Mouse (Mus musculus) frontal cortex, adult 2 months (tissue): ENCODE results near the gene Olfr92. TPM values are rescaled to one million over a fixed set of nuclear protein-coding genes. Genes with fewer than 3 reads are reported as not detected.
"Not testable (repeated sequence)": the region's sequence is repeated elsewhere in the genome, so short reads cannot be mapped to it uniquely, and the experiment has no call there.

ENCODE experiments used
- DNase-seq, 2 experiments: peaks; one replicate each; pipeline ENCODE4 v3.0.0; 2022; ENCODE audit warnings: low spot score in 1 of 2; ENCODE audit errors: extremely low spot score in 1 of 2
- polyA plus RNA-seq: library from polyadenylated mRNA; depleted of rRNA; stranded (reverse); fragments of >200 nt; gene quantifications from 2 replicates; pipeline ENCODE4 v1.2.3, GENCODE M21; 2012; rRNA removed

The Olfr92 gene
- polyA plus RNA-seq = not detected in 2 replicates

GRCm38 (mm10) chr17:37119988-37120387 lies at the start of gene Olfr92:
Gene Olfr92, minus strand, starts transcription at chr17:37120088.
- no peak for DNase-seq

GRCm38 (mm10) chr17:37161394-37161793 lies 41.5 kb upstream of the Olfr92 start, which contains the start of gene Olfr93:
Gene Olfr93, minus strand, starts transcription at chr17:37161494.
- no peak for DNase-seq

- not testable (repeated sequence) for DNase-seq
Measured at GRCm38 (mm10) chr17:37131366-37131765, 11.5 kb upstream of the Olfr92 start.

- DNase-seq = no peak
Measured at GRCm38 (mm10) chr17:37098178-37098577, 21.7 kb downstream of the Olfr92 start, which contains the start of gene Olfr91. Gene Olfr91, minus strand, starts transcription at chr17:37098278.

GRCm38 (mm10) chr17:37093289-37093688 lies 26.6 kb downstream of the Olfr92 start:
- no peak for DNase-seq

- no peak for DNase-seq
Measured at GRCm38 (mm10) chr17:37092198-37092597, 27.7 kb downstream of the Olfr92 start.

DNA sequence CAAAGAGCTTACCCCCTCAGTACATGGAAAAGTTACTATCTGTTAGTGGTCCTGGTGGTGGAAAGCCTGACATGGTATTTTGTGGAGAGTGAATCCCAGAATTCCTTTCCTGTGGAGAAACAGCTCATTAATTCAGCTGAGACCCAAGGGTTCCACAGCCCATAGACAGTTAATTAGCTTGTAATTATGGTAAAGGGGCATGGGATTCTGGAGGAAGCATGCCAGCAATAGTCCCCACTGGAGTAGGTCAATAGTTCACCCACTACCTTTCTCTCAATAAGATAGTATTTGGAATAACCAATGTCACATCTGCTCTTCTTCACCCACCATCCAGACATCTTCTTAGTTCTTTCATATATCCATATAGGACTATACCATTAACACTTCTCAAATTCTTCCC lies 31.5 kb downstream of the Olfr92 start, which contains the start of gene Olfr90:
TSS of gene Olfr90 (minus strand) at position 101 of the 400 bp plus-strand sequence.
- no peak for DNase-seq

DNA sequence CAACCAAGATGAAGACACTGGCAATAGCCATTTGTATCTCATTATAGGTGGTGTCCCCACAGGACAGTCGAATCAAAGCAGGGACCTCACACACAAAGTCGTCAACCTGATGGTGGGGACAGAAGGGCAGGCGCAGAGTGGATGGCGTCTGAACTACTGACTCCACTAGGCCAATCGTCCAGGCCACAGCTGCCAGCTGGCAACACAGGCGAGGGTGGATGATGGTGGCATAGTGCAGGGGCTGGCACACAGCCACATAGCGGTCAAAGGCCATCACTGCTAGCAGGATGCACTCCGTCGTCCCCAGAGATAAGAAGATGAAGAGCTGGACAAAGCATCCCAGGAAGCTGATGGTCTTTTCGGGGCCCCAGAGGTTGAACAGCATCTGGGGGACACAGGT lies 34.3 kb downstream of the Olfr92 start:
- DNase-seq = peak in 1 of 2 experiments; percentile 2

DNA sequence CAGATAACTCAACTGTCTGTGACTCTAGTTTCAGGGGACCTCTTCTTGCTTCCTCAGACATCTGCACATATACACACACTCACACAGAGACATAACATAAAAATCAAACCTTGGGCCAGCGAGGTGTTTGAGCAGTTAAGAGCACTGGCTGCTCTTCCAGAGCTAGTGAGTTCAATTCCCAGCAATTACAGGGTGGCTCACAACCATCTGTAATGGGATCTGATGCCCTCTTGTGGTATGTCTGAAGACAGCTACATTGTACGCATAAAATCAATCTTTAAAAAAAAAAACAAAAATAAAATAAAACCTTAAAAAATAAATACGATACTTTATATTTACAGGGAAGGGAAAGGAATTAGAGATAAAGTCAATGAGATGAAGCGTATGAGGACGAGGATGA lies 35.3 kb downstream of the Olfr92 start:
- no peak for DNase-seq

GRCm38 (mm10) chr17:37083327-37083726 lies 36.6 kb downstream of the Olfr92 start:
- peak in 1 of 2 experiments; percentile 77 for DNase-seq

DNA sequence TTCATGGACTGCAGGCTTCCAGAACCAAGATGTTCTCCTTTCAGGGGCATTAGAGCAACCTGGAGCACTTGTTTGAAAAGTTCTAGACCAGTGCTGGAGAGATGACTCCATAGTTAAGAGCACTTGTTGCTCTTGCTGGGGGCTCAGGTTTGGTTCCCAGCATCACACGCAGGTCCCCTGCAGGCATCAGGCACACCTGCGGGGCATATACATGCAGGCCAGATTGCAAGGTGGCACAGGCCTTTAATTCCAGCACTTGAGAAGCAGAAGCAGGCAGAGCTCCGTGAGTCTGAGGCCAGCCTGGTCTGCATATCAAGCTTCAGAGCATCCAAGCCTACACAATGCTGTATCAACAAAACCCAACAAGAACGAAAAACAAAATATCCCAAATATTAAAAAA lies 38.2 kb downstream of the Olfr92 start:
- DNase-seq = no peak

DNA sequence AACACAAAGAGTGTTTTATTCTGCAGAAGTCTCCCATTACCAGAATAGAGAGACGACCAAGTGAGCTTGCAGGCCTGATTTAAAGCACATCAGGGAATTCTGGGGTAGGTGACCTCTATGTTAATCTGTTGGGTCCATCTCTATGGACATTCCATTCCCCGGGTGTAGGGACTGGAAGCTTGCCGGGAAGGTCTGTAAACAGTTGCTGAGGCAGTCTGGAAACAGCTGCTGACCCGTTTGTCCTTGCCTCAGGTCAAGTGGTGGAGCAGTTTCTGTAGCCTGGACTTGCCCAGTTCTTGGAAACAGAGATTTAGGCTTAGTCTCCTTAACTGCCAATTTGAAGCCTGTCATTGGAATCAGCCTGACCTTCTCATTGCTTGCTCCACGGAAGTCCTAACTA lies 39.8 kb downstream of the Olfr92 start:
- DNase-seq = no peak

DNA sequence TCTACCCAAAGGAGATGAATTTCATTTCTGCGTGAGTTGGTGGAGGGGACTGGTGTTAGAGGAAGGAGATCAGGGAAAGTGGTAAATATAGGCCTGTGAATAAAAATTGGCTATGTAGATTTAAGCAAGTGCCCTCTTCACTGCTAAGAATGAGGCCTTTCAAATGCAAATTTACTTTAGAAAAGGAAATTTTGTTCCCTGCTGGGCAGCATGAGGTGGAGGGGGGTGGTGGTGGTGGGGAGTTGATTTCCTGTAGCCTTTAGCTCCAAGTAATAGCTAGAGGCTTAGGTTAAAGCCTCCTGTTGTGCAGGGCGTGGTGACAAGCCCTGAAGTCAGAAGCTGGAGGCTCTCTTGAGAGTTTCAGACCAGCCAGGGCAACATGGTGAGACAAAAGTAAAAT lies 40.9 kb downstream of the Olfr92 start:
- no peak for DNase-seq

DNA sequence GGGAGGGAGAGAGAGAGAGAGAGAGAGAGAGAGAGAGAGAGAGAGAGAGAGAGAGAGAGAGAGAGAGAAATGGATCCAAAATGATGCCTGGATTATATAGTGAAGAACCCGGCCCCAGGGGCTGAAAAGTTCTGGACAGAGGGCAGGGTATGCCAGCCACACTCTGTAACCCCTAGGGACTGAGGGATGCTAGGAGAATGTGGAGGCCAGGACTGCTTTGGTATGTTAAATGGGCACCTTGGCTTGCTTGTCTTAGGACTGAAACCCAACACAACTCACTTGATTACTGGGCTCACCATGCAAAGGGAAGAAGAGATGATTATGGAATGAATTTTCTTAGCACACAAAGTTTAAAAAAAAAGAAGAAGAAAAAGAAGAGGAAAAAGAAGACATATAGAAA lies 41.7 kb downstream of the Olfr92 start:
- peak in 1 of 2 experiments; percentile 9 for DNase-seq

- DNase-seq = peak in 1 of 2 experiments; percentile 13
Measured at GRCm38 (mm10) chr17:37075766-37076165, 44.1 kb downstream of the Olfr92 start.

DNA sequence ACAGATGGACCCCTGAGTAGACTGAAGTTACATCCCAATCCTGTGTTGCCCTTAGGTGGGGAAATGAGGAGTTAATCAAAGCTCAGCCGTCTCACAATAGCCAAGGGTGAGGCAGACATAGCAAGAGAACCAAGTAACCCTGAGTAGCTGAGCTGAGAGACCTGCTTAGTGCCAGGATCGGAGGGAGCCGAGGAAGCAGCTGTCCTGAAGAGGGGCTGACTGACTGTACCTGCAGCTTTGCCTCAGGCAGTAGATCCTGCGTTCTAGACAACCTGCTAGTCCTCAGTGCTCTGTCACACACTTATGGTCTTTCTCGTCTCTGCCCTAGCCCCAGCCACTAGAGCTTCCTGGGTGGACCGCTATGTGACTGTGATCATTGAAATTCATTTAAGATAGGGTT lies 44.7 kb downstream of the Olfr92 start:
- DNase-seq = peak in 1 of 2 experiments; percentile 1

DNA sequence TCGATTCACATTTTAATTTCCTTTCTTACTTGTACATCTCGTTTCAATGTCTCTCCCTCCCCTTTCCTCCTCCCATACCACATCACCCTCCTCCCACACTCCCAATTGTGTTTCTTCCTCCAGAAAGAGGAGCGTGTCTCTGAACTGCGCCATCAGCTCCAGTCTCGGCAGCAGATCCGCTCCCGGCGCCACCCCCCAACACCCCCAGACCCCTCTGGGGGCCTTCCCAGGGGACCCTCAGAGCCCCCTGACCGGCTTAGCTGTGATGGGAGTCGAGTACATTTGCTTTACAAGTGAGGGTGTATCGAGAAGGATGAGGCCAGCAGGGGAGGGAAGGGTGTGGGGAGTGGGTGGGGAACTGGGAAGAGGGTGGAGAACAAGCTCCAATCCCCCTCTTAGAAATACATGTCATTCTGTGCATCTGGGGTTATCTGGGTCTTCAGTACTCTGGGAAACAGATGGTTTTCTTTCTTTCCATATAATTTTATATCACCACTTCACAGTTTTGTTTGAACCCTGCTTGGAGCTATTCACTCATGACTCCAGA lies 47.1 kb downstream of the Olfr92 start:
- DNase-seq = peak in 1 of 2 experiments; percentile 59

- peak in 1 of 2 experiments; percentile 11 for DNase-seq
Measured at GRCm38 (mm10) chr17:37072080-37072729, 47.7 kb downstream of the Olfr92 start.

DNA sequence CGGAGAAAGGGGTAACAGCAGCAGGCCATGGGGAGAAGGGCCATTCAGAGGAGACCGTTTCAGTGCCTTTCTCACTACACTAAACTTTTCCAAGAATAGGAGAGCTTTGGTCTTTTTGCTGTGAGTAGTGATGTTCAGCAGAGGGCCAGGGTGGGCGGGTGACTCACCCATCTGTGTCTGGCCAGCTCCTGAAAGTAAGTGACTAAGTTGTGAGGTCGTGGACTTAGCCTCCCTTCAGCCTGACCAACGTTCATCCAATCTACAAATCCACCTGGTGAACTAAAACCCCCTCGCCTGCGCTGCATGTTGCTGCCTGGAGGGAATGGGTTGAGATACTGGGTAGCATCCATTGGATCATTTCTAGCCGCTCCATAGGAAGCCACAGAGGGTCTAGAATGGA lies 49.8 kb downstream of the Olfr92 start:
- peak in 1 of 2 experiments; percentile 9 for DNase-seq

DNA sequence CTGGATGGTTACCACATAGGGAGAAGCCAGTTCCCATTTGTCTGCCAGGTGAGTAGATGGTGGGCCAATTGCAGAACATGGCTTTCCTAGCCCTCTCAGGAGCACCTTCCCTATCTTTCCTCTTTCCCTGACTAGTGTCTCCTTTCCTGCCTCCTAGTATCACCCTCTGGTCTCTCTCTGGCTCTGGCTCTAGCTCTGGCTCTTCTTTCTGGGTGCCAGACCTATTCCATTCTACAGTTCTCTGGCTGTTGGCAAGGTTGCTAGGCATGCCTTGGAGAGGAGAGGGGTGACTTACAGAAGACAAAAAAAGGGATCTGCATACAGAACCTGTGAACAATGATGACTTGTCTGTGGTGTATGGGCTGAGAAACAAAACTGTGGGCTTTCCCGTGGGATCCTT lies 52.0 kb downstream of the Olfr92 start:
- no peak for DNase-seq

DNA sequence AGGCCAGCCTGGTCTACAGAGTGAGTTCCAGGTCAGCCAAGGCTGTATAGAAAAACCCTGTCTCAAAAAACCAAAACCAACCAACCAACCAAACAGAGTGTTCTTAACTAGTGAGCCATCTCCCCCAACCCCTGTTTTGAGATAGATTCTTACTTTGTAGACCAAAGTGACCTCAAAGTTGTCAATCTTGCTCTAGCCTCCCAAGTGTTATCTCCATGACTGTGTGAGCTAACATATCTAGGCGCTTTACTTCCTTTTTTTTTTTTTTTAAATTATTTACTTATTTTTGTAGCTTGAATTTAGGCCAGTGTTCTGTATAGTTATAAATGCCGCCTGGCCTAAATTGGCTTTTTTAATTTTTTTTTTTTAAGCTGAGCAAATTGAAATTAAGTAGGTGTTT lies 53.9 kb downstream of the Olfr92 start:
- no peak for DNase-seq
